Mouse (Mus musculus): ENCODE results near the gene Tcl1. TPM values are rescaled to one million over a fixed set of nuclear protein-coding genes. Genes with fewer than 3 reads are reported as not detected.
"Not testable (repeated sequence)": the region's sequence is repeated elsewhere in the genome, so short reads cannot be mapped to it uniquely, and the experiment has no call there.

Gene Tcl1
- not detected for total RNA-seq (2021)
- long read RNA-seq, experiment 1 = 0 reads
- long read RNA-seq, experiment 2 = 0 reads

GRCm38 (mm10) chr12:105222601-105223319, at the start of gene Tcl1:
Gene Tcl1, minus strand, starts transcription at chr12:105222793.
- DNase-seq = no peak

- no peak for DNase-seq
These were observed 48.7 kb upstream of the Tcl1 start for GRCm38 (mm10) chr12:105271016-105271965.

DNA sequence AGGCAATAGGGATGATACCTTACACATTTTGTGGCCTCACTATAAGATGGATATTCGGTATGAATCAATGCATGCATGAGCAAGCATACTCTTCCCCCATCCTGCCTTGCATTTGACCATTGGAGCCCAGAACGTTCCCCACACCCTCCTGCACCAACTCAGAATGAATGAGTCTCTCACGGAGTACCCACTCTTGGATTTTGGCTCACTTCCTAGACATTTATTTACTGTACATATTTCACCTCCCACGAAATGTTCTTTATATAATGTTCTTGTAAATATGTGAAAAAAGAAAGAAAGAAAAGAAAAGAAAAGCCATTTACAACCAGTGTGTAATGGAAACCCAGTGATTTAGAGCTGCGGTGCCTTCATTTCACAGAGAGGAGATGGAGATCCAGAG, 44.5 kb upstream of the Tcl1 start:
- no peak for DNase-seq

- no peak for DNase-seq
These were observed 43.5 kb upstream of the Tcl1 start for GRCm38 (mm10) chr12:105266096-105266495.

- no peak for DNase-seq
These were observed 36.6 kb upstream of the Tcl1 start for GRCm38 (mm10) chr12:105259221-105259620.

GRCm38 (mm10) chr12:105258787-105259186, 36.2 kb upstream of the Tcl1 start:
- DNase-seq = no peak

DNA sequence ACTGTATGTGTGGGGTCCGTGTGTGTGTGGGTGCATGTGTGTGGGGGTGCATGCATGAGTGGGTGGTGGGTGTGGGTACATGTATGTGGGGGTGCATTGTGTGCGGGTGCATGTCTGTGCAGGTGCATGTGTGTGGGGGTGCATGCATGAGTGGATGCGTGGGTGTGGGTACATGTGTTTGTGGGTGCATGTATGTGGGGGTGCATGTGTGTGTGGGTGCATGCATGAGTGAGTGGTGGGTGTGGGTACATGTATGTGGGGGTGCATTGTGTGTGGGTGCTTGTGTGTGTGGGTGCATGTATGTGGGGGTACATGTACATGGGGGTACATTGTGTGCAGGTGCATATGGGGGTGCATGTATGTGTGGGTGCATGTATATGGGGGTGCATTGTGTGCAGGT, 31.2 kb upstream of the Tcl1 start:
- DNase-seq = no peak

DNA sequence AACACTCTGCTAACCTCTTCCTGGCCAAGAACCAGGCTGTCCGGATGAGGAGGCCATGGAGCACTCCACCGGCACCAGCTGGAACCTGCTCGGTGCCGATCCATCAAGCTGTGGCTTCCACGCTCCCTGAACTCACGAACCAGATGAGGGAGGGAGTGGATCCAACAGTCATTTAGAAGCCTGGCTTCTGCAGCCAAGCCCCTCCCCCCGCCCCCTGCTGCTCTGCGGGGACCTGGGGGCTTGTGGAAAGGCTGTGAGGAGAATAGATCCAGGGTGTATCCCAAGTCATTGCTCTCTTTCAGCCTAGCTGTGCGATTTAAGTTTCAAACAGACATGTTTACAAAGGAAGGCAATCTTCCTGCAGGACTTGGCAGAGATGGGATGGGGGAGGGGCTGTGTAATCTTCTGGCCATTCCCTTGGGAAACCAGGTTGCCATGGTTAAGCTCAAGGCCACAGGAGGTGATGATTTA, 26.2 kb upstream of the Tcl1 start:
- no peak for DNase-seq

GRCm38 (mm10) chr12:105239060-105239459, 16.5 kb upstream of the Tcl1 start:
- DNase-seq = no peak

DNA sequence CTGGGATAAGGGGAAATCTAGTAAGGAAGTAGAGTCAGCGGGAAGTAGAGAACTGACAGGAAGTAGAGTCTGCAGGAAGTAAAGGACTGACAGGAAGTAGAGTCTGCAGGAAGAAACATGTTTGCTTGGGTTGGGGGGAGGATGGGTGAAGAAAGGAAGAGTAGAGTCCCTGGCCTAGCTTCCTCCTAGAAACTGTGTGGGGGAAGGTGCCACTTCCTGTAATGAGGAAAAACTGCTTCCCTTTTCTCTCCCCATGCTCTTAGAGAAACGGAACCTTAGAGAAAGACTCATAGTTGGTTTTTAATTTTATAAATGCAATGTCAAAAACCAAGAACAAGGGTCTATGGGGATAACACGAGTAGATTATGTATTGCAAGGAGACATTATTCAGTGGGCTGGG, 12.5 kb upstream of the Tcl1 start:
- DNase-seq = no peak

- DNase-seq = no peak
These were observed 11.8 kb upstream of the Tcl1 start for GRCm38 (mm10) chr12:105234362-105234761.

GRCm38 (mm10) chr12:105224621-105225320, 2.2 kb upstream of the Tcl1 start:
- DNase-seq = no peak

DNA sequence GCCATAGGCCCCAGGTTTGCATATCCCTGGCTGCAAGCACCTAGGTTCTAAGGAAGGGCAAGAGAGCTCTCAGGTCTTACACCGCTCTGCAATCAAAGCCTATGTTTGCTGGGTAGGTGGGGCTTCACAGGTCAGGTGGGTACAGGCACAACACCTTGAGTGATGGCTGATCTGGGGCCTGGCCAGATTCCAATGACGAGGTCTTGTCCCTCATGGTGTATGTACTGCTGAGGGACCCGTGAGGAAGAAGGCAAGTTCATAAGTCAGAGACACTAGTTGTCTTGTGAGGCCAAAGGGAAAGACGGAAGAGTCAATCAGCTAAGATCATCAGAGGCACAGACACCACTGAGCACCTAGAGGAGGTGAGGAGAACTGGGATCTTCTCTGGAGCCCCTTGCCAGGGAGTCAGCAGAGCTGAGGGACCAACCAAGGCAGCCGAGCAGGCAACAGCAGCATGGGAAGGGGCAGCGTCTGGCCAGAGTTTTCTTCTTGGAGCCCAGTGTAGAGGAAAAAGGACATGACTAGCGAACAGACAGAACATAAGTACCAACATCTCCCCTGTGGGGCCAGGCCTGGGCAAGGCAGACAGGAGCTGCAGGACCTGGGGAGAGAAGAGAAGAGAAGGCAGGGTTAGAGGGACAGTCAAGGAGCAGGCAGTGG, 5.4 kb downstream of the Tcl1 start:
- no peak for DNase-seq

DNA sequence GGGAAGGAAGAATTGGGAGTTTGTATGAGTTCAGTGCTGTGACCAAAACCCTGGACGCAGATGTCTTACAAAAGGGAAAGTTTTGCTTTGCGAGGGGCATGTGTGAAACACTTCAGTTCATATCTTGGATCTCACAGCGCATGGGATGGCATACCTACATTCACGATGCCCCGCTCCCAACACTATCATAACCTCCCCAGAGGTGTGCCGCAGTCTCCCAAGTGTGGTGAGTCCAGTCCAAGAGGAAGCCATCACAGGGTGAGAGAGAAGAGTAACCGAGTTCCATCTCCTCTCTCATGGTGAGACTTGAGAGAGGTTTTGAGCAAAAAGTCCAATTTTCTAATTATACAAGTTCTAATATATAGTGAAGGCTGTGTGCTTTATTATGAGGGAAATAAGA, 13.4 kb downstream of the Tcl1 start:
- no peak for DNase-seq

DNA sequence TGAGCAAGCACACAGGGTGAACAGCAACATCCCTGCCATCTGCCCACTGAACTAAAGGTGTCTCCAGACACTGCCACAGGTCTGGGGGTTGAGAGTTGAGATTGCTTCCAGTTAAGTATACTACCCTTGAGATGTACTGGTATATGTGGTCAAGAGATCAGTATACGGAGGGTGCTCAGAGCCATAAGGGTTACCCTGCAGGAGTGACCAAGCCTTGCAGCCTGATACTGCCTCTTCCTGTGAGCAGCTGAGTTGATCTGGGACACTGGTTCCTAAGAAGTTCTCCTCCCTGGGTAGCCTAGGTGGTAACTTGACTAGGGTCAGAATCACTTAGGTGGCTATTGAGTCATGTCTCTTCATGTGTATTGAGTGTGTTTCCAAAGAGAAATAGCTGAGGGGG, 14.2 kb downstream of the Tcl1 start:
- DNase-seq = no peak

DNA sequence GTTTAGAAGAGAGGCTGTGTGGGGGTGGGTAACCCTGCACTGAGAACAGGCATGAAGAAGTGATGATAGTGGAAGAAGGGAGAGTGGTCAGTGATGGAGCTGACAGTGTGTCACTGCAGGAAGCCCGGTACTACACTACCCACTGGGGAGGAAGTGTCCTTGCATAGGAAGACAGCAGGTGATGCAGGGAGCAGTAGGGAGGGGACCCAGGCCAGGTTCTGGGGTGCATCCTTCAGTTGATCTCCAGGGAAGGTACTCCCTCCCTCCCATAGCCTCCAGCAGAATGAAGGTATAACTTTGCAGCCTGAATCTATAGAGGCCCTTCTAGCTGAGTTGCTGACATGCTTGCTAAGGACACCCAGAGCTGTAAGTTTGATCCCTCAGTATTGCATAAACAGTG, 15.5 kb downstream of the Tcl1 start:
- DNase-seq = no peak

DNA sequence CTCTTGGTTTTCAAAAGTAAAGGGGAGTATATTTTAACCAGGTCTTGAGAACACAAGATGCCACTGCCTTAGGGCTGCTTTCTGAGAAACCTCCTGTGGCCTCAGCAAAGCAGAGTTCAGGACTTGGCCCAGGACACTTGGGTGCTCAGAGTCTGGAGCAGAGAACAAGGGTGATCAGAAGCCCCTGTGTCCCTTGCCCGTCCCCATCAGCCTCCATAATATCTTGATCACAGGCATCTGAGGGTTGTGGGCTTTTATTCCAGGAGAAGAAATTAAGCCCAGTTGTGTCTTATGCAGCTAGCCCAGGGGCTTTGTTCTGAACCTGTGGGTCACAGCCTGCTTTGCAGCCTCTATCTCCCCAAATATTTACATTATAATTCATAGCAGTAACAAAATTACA, 20.9 kb downstream of the Tcl1 start, which contains the start of gene Tcl1b4:
Gene Tcl1b4, plus strand, starts transcription at position 301 of the 400 bp plus-strand sequence.
- not testable (repeated sequence) for DNase-seq

GRCm38 (mm10) chr12:105199684-105200497, 22.7 kb downstream of the Tcl1 start:
- DNase-seq = not testable (repeated sequence)

DNA sequence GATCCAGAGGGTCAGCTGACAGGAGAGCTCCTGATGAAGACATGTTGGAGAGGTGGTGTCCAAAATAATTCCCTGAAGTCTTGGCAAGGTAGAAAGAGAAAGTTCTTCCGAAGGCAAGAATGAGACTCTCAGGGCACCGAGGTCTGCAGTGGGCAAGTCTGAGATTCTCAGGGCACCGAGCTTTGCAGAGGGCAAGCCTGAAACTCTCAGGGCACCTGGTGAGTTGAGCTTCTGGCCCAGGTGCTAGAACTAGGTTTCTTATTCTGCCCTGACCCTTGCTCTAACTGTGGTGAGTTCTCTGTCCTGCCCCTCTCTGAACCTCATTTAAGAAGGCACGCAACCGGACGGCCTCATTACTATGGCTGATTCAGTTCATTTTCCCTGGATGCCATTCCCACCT, 31.9 kb downstream of the Tcl1 start, which contains the start of gene Tcl1b3:
Gene Tcl1b3, plus strand, starts transcription at position 301 of the 400 bp plus-strand sequence.
- DNase-seq = not testable (repeated sequence)

DNA sequence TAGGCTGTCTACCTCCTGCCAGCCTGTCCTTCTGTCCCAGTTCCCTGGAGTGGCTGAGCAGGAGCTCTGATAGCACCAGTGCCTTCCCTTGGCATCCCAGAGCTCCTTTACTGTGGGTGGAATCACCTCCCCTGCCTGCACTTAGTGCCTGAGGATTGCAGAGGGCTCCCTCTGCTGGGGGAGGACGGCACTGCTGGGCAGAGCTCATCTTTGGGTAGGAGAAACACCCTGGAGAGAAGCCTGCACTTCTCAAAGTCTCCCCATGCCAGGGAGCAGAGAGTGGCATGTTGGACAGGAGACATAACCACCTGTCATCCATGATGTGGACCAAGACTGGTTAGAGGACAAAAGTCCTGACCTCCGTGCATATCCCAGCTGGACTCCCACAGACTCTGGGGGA, 33.6 kb downstream of the Tcl1 start:
- DNase-seq = not testable (repeated sequence)
